Mouse (Mus musculus): Measurements from ENCODE around the gene Cachd1. TPM values are rescaled to one million over a fixed set of nuclear protein-coding genes. Genes with fewer than 3 reads are reported as not detected.

Gene Cachd1
- polyA plus RNA-seq (2014; fragmentation: Nextera tagmentation; extraction: Ambion mirVana): 25.2 and 33.3 TPM in 2 replicates

DNA sequence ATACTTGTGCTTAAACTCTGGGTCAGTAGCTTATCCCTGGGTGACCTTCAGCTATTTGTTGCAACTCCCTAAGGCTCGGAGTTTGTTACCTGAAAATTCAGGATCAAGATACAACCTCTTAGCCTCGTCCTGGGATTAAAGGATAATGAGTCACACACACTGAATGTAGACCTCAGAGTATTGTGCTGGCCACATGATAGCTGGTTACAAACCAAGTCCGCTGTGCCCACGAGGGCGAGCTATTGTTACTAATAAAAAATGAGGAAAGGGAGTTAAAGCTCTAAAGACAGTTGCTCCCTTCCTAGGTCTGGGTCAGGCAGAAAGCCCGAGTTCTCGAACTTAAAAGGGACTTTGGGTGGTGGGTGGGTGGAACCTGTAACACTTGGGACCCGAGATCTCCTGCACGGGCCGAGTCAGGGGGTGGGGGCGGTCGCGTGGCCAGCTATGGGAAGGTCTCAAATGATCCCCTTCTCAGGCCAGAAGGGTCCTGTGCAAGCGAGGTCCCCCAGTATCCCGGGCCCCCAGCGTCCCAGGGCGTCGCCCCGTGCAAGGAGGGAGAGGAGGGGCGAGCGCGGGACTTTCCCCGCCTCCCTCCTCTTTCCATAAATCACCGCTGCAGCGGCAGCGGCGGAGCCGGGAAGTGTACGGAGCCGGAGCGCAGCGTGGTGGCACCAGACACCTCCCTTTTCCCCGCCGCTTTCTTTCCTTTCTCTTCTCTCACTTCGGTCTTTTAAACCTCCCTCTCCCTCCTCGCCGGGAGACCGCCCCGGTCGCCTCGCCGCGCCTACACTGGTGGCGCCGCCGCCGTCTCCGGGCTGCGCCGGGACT is at the start of gene Cachd1:
TSS of gene Cachd1 (plus strand) at position 633 of the 828 bp plus-strand sequence.
- DNase-seq (ENCODE audit: low spot score) (peak; percentile 93), ATAC-seq (ENCODE audit: low read depth) (peak; percentile 86)
- Histone ChIP-seq H3K4me1 (ENCODE audit: control insufficient read depth, insufficient read depth, low read length) (peaks cover 19% of the 10 kb centered on the region), H3K27me3 (replicated peaks; ENCODE audit: control insufficient read depth, insufficient read depth, low read length) (no peaks in the 10 kb centered on the region), H3K9ac (ENCODE audit: low read depth, low read length) (peak within 1 kb of the TSS; percentile 89), H3K4me2 (ENCODE audit: low read depth, low read length) (peak within 1 kb of the TSS; percentile 87), H3K36me3 (ENCODE audit: control insufficient read depth, insufficient read depth, low read length) (no peaks in the 10 kb centered on the region), H3K9me3 (ENCODE audit: control insufficient read depth, low read length) (no peaks in the 10 kb centered on the region), H3K27ac (replicated peaks; ENCODE audit: low read depth, low read length) (peak within 1 kb of the TSS; percentile 96), H3K4me3 (ENCODE audit: low read depth, low read length) (peak within 1 kb of the TSS; percentile 80)
- WGBS: 4% methylated on average over 30 of the region's 50 CpGs

DNA sequence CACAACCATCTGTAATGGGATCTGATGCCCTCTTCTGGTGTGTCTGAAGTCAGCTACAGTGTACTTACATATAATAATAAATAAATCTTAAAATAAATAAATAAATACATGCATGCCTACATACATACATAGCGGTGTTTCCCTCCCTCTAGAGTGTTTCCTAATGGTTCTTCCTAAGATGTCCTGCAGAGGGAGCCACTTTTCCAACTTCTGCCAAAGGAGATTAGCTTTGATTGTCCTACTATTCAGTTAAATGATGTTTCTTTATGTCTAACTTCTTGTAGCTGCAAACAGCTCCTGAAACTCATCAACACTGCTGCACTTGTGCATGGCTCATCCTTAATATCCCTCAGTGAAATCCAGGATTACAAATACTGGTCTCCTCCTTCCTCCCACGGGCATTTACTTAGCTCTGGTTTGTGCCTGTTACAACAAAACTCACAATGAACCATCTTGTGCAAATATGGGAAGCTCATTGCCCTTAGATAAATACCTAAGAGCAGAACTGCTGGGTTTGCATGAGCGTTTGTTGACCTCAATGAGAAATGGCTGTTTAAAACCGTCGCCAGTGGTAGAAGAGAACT is 47.5 kb upstream of the Cachd1 start:
- Histone ChIP-seq H3K27me3 (replicated peaks; ENCODE audit: control insufficient read depth, insufficient read depth, low read length) (no peaks in the 10 kb centered on the region), H3K9ac (ENCODE audit: low read depth, low read length) (no peak overlapping the region), H3K4me2 (ENCODE audit: low read depth, low read length) (no peak overlapping the region), H3K27ac (replicated peaks; ENCODE audit: low read depth, low read length) (no peak overlapping the region), H3K9me3 (ENCODE audit: control insufficient read depth, low read length) (no peaks in the 10 kb centered on the region), H3K36me3 (ENCODE audit: control insufficient read depth, insufficient read depth, low read length) (no peaks in the 10 kb centered on the region), H3K4me1 (ENCODE audit: control insufficient read depth, insufficient read depth, low read length) (no peaks in the 10 kb centered on the region), H3K4me3 (ENCODE audit: low read depth, low read length) (no peak overlapping the region)
- ATAC-seq (ENCODE audit: low read depth) (no peak), DNase-seq (ENCODE audit: low spot score) (no peak)
- WGBS: 80% methylated on average over 5 of the region's 5 CpGs

DNA sequence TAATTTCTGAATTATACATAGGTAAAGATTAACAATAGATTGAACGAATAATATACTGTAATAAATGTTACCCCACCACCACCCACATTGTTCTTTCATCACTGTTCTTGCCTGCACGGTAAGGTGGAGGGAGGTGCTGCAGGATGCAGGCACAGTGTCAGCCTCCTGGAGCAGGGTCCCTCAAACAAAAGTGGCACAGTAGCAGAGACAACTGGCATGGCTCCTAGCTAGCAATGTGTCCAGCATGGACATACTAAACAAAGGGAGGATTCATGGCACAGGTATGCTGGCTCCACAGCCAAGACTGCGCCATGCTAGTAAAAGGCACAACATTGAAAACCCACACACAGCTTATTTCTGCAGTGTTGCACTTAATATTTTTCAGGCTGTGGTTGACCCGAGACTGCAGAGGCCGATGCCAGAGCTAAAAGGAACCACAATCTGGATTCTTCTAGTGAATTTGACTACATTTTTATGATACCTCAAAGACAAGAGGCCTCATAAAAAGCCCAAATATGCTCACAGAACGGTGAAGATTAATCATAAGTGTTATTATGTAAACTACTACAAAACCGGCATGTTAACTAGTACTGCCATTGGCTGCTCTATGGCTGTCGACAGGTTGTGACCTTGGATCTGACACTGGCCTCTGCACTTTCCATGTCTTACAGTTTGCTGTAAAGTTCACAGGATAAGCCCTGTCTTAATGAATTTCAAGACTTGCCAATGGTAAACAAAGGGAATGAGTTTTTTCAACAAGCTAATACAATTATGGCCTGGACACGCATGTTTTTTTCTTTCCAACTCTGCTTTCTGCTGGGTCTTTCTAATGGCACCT is 41.2 kb upstream of the Cachd1 start:
- no peaks in the 10 kb centered on the region for H3K36me3 ChIP-seq (ENCODE audit: control insufficient read depth, insufficient read depth, low read length)
- no peak overlapping the region for H3K4me2 ChIP-seq (ENCODE audit: low read depth, low read length)
- no peak overlapping the region for H3K27ac ChIP-seq (replicated peaks; ENCODE audit: low read depth, low read length)
- no peaks in the 10 kb centered on the region for H3K4me1 ChIP-seq (ENCODE audit: control insufficient read depth, insufficient read depth, low read length)
- H3K27me3 ChIP-seq (replicated peaks; ENCODE audit: control insufficient read depth, insufficient read depth, low read length): no peaks in the 10 kb centered on the region
- no peak for ATAC-seq (ENCODE audit: low read depth)
- DNase-seq (ENCODE audit: low spot score): no peak
- no peak overlapping the region for H3K4me3 ChIP-seq (ENCODE audit: low read depth, low read length)
- 74% methylated on average over 9 of the region's 9 CpGs for WGBS
- no peak overlapping the region for H3K9ac ChIP-seq (ENCODE audit: low read depth, low read length)
- no peaks in the 10 kb centered on the region for H3K9me3 ChIP-seq (ENCODE audit: control insufficient read depth, low read length)

DNA sequence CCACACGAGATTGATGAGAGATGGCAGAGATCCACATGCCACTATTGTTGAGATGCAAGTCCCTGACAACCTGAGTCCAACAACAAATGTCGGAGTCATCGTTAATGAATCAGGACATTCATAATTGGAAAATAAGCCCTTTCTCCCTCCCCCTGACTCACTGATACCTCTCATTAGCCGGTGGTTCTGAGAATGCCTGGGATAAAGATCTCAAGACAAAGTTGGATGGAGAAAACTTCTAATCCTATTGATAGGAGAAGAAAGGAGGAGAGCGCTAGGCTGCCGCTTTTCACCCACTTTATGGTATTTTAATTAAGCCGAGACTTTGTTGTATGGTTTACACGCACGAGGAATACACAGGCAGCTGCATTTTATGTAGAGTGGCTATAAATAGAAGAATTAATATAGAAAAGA is 40.5 kb upstream of the Cachd1 start:
- Histone ChIP-seq H3K9me3 (ENCODE audit: control insufficient read depth, low read length) (no peaks in the 10 kb centered on the region), H3K36me3 (ENCODE audit: control insufficient read depth, insufficient read depth, low read length) (no peaks in the 10 kb centered on the region), H3K4me1 (ENCODE audit: control insufficient read depth, insufficient read depth, low read length) (no peaks in the 10 kb centered on the region), H3K27ac (replicated peaks; ENCODE audit: low read depth, low read length) (no peak overlapping the region), H3K27me3 (replicated peaks; ENCODE audit: control insufficient read depth, insufficient read depth, low read length) (no peaks in the 10 kb centered on the region), H3K4me2 (ENCODE audit: low read depth, low read length) (no peak overlapping the region), H3K9ac (ENCODE audit: low read depth, low read length) (no peak overlapping the region), H3K4me3 (ENCODE audit: low read depth, low read length) (no peak overlapping the region)
- 68% methylated on average over 9 of the region's 9 CpGs for WGBS
- DNase-seq (ENCODE audit: low spot score): peak; percentile 63
- peak; percentile 47; the same call in 1 of the 2 replicates for ATAC-seq (ENCODE audit: low read depth)

DNA sequence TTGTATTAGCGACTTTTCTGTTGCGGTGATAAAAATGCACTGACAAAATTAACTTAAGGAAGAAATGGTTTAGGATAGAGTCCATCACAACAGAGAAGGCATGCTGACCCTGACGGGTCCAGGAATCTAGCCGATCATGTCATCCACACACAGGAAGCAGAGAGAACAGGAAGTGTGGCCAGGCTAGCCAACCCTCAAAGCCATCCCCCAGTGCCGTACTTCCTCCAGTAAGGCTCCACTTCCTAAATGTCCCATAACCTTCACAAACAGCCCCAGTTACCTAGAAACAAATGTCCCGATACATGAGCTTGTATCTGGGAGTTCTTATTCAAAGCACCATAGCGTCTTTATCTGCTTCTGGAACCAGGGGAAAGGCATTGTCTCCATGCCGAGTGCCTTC is 32.9 kb upstream of the Cachd1 start:
- Histone ChIP-seq H3K27ac (replicated peaks; ENCODE audit: low read depth, low read length) (no peak overlapping the region), H3K4me3 (ENCODE audit: low read depth, low read length) (no peak overlapping the region), H3K27me3 (replicated peaks; ENCODE audit: control insufficient read depth, insufficient read depth, low read length) (no peaks in the 10 kb centered on the region), H3K36me3 (ENCODE audit: control insufficient read depth, insufficient read depth, low read length) (no peaks in the 10 kb centered on the region), H3K9ac (ENCODE audit: low read depth, low read length) (no peak overlapping the region), H3K4me1 (ENCODE audit: control insufficient read depth, insufficient read depth, low read length) (no peaks in the 10 kb centered on the region), H3K9me3 (ENCODE audit: control insufficient read depth, low read length) (no peaks in the 10 kb centered on the region), H3K4me2 (ENCODE audit: low read depth, low read length) (no peak overlapping the region)
- DNase-seq (ENCODE audit: low spot score) (no peak), ATAC-seq (ENCODE audit: low read depth) (no peak)
- 89% methylated on average over 8 of the region's 8 CpGs for WGBS

DNA sequence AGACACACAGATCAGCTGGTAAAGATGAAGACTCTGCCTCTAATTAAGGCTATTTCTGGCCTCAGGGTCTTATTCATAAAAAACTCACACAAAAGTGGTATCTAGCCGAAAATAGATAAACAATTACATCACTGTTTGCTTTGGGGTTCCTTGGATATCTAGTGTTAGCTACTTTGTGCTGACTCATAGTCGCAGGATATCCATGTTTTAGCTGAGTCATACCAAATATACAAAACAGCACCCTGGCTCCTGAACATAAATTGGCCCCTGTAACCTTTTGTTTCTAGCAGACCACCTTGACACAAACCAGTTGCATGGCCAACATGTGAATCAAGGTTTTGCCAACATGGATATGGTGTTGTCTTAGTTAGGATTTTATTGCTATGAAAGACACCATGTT is 24.2 kb upstream of the Cachd1 start:
- Histone ChIP-seq H3K4me2 (ENCODE audit: low read depth, low read length) (no peak overlapping the region), H3K4me1 (ENCODE audit: control insufficient read depth, insufficient read depth, low read length) (no peaks in the 10 kb centered on the region), H3K27ac (replicated peaks; ENCODE audit: low read depth, low read length) (no peak overlapping the region), H3K27me3 (replicated peaks; ENCODE audit: control insufficient read depth, insufficient read depth, low read length) (no peaks in the 10 kb centered on the region), H3K4me3 (ENCODE audit: low read depth, low read length) (no peak overlapping the region), H3K9ac (ENCODE audit: low read depth, low read length) (no peak overlapping the region), H3K36me3 (ENCODE audit: control insufficient read depth, insufficient read depth, low read length) (no peaks in the 10 kb centered on the region), H3K9me3 (ENCODE audit: control insufficient read depth, low read length) (no peaks in the 10 kb centered on the region)
- ATAC-seq (ENCODE audit: low read depth) (no peak), DNase-seq (ENCODE audit: low spot score) (no peak)
- WGBS: 77% methylated on average over 2 of the region's 2 CpGs

DNA sequence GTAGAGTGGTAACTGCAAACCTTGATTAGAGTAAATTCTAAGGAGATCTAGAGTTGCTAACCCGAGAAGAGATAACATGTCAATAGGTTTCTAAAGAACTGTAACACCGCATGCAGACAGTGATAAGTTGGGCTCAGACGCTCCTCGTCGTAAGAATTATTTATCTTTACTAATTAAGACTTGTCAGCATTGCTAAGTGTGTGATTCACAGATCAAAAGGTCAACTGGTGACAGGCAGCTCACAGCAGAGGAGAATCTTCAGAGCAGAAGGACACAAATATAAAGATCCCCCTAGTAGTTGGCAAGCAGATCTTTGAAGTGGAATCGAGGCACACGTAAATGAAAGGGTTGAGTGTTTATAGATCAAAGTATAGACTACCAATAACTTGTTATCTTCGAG is 20.8 kb upstream of the Cachd1 start:
- Histone ChIP-seq H3K9me3 (ENCODE audit: control insufficient read depth, low read length) (no peaks in the 10 kb centered on the region), H3K27ac (replicated peaks; ENCODE audit: low read depth, low read length) (no peak overlapping the region), H3K4me2 (ENCODE audit: low read depth, low read length) (no peak overlapping the region), H3K4me3 (ENCODE audit: low read depth, low read length) (no peak overlapping the region), H3K4me1 (ENCODE audit: control insufficient read depth, insufficient read depth, low read length) (no peaks in the 10 kb centered on the region), H3K9ac (ENCODE audit: low read depth, low read length) (no peak overlapping the region), H3K36me3 (ENCODE audit: control insufficient read depth, insufficient read depth, low read length) (no peaks in the 10 kb centered on the region), H3K27me3 (replicated peaks; ENCODE audit: control insufficient read depth, insufficient read depth, low read length) (no peaks in the 10 kb centered on the region)
- 77% methylated on average over 8 of the region's 8 CpGs for WGBS
- no peak for ATAC-seq (ENCODE audit: low read depth)
- DNase-seq (ENCODE audit: low spot score): no peak

DNA sequence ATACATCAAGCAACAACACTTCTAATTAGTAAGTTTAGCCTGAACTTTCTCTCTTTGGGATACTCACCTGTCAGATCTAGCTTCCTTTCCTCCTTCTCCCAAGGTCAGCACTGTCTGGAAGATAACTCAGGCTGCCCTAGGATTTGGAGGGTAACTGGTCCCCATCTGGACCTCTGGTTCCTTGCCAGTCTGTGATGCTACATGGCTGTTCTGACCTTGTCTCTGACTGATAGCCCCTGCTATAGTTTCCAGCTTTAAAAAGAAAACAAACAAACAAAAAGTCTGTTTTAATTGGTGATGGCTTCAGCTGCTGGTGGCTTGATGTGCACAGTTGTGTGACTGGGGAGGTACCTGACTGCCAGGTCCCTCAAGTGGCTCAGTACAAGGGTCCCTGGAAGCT is 20.0 kb upstream of the Cachd1 start:
- Histone ChIP-seq H3K4me2 (ENCODE audit: low read depth, low read length) (no peak overlapping the region), H3K4me3 (ENCODE audit: low read depth, low read length) (no peak overlapping the region), H3K9me3 (ENCODE audit: control insufficient read depth, low read length) (no peaks in the 10 kb centered on the region), H3K27me3 (replicated peaks; ENCODE audit: control insufficient read depth, insufficient read depth, low read length) (no peaks in the 10 kb centered on the region), H3K4me1 (ENCODE audit: control insufficient read depth, insufficient read depth, low read length) (no peaks in the 10 kb centered on the region), H3K27ac (replicated peaks; ENCODE audit: low read depth, low read length) (no peak overlapping the region), H3K9ac (ENCODE audit: low read depth, low read length) (no peak overlapping the region), H3K36me3 (ENCODE audit: control insufficient read depth, insufficient read depth, low read length) (no peaks in the 10 kb centered on the region)
- ATAC-seq (ENCODE audit: low read depth): no peak
- no peak for DNase-seq (ENCODE audit: low spot score)
